Mouse (Mus musculus): ENCODE results near the gene Thsd4.

Gene Thsd4

DNA sequence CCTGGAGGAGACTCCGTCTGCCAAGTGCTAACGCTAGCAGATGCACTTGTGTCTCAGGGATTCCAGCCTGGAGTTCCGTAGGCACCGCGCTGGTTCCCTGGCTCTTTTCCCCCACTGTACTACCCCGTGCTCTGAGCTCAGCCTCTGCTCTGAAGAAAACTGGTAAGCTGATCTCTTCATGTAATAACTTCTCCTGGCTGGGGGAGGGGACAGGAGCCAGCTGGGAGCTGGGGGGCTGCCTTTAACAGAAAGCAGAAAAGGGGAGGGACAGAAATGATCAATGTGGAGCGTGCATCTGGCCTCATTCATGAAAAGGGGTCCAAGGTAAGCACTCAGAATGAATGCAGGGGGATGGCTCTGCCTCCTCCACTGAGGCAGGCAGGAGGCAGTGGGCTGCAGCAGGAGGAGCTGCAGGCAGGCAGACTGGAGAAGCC lies 380.7 kb downstream of the Thsd4 start:
- peak; percentile 28 for DNase-seq (ENCODE audit: low spot score)

DNA sequence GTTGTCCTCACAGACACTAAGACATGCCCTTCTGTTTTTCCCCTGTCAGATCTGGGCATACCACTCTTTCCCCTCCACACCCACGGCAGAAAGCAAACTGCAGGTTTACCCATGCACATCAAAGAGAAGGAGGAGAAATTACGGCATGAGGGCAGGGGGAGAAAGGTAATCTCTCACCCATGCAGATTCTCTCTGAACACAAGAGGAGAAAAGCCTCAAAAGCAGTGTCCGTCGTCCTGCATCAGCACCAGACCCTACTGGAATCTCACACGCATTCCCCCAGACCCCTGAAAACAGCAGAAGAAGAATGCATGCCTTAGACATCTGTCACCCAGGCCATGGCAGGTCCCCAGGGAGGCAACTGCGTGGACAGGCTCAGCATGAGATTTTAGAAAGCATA lies 381.4 kb downstream of the Thsd4 start:
- no peak for DNase-seq (ENCODE audit: low spot score)

DNA sequence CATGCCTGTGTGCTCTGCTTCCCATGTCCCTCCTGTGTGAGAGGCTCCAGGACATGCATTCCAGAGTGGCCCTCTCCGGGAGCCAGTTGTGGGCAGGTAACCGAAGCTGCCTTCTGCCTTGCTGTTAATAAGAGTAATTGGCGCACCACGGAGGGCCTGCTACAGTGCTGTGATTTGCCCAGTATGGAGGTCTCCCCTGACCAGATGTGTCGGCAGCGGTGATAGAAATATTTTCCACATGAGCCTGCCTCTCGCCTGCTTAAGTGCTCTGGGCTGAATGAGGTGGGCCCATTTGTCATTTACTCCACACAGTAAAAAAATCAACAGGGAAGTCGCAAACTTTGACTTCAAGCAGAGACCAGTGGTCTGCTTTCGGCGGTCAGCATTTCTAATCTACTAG lies 382.4 kb downstream of the Thsd4 start:
- no peak for DNase-seq (ENCODE audit: low spot score)

DNA sequence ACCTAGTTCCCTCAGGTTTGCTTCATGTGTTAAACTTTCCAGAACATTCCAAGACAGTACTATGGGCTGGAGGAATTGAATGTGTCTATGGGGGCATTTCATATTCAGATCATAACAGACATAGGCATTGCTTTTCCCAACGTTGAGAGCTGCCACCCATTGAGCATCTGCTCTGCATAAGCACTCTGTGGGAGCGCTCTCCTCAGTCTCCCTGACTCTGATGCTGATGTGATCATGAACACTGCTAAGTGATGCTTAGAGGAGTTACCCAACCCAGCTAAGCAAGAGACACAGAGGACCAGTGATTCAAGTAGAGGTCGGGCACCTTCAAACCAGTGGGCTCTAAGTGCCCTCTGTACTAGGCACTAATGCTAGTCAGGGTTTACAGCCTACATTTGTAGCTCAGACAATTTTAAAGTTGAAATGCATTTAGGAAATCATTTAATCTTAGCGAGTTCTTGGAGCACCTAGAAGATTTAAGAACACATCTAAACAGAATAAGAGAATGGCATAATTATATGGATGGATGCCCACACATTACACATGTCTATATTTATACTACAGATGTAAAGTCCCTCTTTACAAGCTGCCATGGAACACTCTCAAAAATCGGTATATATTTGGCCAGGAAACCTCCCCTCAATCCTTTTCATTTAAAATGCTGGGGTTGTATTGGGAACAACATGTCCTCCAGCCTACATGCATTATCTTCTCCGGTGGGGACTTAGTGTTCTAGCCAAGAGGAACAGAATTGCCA lies 392.4 kb downstream of the Thsd4 start:
- DNase-seq (ENCODE audit: low spot score), result no peak

DNA sequence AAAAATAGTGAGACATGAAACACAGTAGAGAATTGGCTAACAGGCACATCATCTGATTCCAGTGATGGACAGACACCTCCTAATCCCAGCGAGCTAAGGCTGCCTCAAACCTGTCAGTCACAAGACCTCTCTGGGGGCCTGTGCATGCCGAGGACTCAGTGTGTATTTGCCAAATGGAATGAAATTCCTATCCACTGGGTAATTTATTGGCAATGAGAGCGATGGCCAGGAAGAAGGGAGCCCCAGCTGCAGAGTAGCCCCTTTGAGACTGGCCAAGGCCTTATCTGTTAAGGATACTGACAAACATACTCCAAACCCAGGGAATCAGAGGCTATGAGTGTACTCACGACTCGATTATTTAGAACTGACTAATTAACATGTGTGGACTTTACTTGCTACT lies 394.9 kb downstream of the Thsd4 start:
- no peak for DNase-seq (ENCODE audit: low spot score)

DNA sequence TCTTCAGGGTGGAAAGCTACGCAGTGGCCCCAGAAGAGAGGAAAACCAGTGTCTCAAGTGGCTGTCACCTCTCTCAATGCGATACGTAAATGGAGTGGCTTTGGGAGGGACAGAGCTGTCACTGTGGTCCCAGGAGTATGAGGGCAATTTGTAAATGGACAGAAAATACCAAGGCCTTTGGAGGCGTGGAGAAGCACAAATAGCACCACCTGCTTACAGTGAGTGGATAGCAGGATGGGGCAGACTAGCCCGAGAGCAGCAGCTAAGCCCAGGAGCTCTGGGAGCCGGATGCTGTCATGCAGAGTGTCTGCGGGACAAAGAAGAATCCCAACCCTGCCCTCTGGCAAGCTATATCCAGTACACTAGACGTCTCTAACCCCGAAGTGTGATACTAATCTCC lies 397.7 kb downstream of the Thsd4 start:
- DNase-seq (ENCODE audit: low spot score), result no peak

DNA sequence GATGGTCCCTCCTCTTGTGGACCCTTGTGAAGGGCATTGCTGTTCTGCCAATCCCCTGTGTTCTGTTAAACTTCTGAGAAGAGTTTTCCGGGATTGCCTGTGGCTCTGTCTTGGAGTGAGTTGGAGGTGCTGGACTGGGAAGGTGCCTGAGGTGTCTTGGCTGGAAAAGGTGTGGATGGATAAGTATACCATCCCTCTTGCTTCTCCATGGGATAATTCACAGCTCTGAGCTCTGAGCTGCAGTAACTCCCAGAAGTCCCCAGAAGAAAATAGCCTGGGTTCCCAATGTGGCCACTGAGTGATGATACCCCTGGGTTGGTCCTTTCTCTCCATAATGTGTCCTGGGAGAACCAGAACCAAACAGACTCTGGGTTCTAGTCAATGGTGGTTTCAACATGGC lies 398.8 kb downstream of the Thsd4 start:
- no peak for DNase-seq (ENCODE audit: low spot score)

DNA sequence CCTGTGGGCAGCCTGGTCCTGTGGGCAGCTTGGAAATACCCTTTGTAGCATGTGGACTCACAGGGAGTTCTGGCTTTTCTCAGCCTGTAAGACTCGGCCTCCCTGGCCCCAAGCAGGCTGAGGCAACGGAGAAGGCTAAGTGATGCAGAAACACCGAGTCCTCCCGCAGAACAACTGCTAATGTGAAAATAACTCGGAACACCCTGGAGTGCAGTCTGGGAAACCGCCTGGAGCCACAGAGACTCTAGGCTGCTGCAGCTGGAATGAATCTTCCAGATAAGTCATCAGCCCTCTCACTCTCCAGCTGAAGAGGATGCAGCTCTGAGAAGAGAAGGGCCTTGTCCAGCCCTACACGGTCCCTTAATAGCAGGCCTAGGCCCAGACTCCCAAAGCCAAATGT lies 402.0 kb downstream of the Thsd4 start:
- no peak for DNase-seq (ENCODE audit: low spot score)

DNA sequence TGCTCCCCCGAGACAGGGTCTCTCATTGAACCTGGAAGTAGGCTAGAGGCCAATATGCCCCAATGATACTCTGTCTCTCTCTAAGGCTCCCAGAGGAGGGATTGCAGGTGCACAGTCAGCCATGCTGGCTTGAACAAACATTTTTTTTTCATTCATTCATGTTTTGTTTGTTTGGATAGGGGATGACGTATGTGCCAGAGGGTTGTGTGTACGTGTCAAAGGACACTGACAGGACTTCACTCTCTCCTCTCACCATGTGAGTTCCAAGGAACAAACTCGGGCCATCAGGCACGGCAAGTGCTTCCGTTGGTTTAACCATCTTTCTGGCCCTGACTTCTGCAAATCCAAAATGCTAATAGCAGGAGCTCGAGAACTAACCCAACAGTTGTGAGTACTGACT lies 404.0 kb downstream of the Thsd4 start:
- no peak for DNase-seq (ENCODE audit: low spot score)

DNA sequence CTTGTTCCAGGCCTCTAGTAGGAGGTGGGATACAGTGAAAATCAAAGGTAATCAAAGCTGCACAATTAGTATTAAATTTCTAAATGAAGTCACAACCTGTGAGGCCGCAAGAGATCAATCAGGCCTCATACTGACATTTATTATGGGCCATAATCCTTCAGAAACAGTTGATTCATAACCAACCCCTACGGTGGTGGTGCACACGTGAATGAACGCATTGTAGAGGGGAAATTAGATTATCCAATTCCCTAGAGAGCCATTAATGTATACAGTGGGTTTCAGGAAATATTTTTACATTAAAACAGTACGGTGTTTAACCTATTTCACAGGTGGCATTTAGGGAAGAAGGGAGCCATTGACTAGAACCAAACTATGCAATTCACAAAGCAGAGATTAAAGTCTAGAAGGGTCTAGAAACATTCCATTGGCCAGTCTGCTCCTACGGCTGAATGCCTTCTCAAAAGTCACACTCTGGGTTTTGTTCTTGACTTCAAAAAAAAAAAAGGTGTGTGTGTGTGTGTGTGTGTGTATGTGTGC lies 406.1 kb downstream of the Thsd4 start:
- no peak for DNase-seq (ENCODE audit: low spot score)

DNA sequence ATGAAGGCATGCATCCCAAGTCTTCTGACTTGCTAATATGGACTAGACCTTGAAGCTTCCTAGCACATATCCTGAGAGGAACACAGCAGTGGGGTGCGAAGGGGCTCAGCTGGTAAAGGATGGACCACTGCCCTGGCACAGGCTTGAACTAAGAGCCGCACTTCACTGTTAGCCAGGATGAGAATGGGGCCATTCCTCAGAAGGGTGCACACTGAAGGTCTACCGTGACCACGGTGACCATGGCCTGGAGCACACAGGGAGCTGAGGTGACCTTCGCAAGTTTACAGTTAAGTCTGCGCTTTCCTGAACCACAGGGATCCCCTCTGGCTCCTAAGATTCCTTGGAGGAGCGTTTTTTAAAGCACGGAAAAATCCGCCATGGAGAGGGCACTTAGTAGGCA lies 406.5 kb downstream of the Thsd4 start:
- no peak for DNase-seq (ENCODE audit: low spot score)

DNA sequence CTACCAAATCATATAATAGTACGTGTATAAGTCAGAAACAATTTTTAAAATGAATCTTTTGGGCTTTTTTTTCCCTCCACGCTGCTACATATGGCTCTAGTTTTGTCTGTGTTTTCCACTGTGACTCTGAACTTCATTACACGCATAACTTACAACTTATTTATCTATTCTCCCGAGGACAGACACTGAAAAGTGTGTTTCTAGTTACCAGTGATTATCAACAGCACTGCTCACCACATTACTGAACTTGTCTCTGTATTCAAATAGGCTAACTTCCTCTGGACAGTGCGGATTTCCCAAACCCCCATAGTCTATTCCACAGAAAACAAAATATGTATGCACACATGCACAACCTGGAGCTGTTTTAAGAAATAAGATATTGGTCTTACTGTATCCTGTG lies 411.6 kb downstream of the Thsd4 start:
- no peak for DNase-seq (ENCODE audit: low spot score)

DNA sequence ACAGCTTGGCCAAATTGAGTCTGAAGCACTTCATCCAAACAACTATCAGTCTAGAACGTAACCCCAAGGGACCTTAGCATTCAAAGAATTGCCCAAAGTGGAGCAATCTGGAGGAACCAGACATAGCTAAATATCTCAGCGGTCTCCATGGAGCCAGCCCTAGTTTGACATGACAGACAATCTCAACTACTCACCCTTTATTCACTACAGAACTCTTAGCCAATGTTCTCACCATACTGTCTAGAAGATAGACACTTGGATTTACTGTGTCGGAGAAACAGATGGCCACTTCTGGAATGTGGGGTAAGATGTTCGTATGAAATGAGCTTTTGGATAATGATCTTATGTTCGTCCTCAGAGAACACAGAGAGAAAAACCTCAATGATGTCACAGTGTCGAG lies 415.2 kb downstream of the Thsd4 start:
- no peak for DNase-seq (ENCODE audit: low spot score)

DNA sequence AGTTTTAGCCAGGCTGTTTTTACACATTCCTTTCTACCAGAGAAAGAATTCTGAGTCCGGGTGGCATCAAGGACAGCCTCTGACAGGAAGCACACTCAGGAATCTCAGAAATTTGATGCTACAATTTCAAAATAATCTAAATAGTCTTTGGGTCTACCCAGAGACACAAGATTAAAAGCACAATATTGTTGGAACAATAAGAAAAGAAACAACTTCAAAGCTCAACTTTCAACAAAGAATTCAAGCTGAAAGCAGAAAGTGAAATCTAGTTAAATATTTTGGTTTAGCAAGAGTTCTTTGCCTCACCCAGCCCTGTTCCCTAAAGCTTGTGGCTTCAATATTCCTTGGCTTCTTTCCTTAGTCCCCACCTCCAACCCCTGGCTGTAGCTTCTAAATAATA lies 415.7 kb downstream of the Thsd4 start:
- DNase-seq (ENCODE audit: low spot score), result no peak

DNA sequence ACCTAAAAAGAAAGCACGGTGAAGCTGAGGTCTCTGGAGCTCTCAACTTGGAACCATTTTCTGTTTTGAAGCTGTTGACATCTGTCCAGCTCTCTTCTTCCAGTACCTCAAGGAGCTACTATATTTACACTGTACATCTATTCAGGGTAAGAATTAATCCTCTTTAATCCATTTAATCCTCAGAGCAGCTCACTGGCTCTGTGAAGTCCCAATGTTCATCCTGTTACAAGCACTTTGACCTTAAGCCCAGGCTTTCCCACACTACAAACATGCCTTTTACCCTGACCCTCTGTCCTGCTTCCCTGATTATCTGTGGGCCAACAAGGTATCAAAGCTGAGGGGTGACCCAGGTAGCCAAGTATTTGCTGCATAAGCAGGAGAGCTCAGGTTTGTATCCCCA lies 427.6 kb downstream of the Thsd4 start:
- no peak for DNase-seq (ENCODE audit: low spot score)

DNA sequence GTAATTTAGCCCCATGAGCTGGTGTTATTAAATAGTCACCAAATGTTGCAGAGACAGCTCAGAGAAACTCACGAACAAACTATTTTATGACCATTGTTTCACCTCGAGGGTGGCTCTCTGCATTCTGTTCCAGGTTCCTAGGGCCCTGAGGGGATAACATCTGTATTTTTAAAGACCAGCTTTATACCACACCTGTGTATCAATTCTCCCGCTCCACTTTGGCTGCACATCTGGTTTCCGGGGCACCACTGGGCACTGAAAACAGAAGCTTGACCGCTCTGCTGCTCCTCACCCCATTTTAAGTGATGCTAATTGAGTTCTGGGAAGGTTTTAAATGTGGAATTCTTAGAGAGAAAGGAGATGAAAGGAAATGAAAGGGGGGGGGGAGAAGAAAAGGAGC lies 429.4 kb downstream of the Thsd4 start:
- no peak for DNase-seq (ENCODE audit: low spot score)

DNA sequence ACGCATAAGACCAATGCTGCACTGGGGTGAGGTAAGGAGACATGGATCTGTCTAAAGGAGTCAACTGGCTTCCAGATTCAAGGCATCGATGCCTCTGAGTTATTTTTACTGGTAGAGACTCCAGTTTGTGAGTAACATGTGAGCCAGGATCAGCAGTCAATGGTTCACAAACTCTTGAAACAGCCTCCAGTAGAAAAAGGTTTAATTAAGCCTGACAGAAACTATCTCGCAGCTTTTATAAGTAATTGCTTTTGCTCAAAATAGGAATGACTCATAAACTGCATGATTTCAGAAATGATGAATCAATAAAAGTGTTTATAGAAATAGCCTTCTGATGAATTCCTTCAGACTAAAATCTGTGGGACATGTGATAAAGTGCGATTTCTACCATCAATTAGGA lies 432.4 kb downstream of the Thsd4 start:
- no peak for DNase-seq (ENCODE audit: low spot score)

DNA sequence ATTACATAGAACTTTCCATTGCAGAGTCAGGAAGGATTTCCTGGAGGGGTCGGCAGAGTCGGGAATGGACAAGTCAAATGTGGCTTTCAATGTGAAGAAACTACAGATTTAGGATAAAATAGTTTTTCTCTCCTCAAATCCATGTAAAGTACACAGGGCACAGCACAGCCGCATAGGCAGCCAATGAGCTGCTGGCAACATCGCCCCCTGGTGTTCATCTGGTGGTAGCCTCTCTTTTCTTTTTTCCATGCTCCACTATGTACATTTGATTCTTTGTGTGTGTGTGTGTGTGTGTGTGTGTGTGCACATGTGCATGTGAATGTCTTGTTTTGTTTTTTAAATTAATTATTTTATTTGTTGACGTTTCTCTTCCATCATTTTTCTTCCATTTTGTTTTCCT lies 433.7 kb downstream of the Thsd4 start:
- DNase-seq (ENCODE audit: low spot score), result peak; percentile 61

DNA sequence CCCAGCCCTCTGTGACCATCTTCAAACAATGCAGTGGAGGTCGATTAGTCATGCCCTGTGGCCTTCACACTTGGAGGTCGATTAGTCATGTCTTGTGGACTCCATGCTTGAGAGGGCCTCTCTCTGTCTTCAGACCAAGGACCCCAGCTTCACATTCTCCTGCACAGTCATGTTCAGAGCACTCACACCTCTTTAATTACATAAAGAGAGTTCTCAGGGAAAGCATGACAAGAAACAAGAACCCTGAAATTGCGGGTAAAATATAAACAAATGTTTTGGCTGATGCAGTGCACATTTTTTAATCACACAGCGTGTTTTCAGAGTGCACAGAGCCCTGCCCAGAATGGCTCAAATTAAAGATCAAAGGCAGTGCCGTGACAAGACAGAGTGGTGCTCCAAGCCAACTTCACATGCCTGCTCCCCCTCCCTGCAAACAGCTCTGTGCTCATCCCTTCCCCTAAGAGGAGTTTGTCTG lies 439.7 kb downstream of the Thsd4 start:
- DNase-seq (ENCODE audit: low spot score), result peak; percentile 35

DNA sequence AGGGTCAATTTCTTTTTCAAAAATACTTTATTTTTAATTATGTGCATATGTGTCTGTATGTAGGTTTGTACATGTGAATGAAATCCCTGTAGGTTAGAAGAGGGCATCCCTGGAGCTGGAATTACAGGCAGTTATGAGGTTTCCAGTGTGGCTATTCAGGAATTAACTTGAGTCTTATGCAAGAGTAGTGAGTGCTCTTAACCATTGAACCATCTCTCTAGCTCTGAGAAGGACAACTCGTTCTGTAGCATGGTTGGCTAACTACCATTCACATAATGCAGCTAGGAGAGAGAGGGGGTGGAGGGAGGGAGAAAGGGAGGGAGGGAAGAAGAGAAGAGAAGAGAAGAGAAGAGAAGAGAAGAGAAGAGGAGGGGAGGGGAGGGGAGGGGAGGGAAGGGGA lies 444.1 kb downstream of the Thsd4 start:
- no peak for DNase-seq (ENCODE audit: low spot score)

DNA sequence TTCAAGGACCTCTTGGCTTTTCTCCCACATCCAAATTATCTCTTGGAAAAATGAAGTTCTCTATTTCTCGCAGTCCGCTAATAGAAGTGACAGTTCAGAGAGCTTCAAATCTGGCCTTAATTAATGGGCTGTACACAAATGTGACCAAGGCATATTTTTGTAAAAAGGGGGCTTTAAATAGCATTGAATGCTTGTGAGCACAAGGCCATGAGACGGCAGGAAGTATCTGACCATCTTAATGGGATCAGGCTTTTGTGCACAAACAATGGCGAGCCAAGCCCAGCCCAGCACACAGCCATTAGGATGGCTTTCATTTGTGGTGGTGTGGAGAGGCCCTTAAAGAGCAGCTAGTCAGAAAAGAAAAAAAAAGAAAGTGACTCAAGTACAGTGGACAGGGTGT lies 445.4 kb downstream of the Thsd4 start:
- peak; percentile 66 for DNase-seq (ENCODE audit: low spot score)

DNA sequence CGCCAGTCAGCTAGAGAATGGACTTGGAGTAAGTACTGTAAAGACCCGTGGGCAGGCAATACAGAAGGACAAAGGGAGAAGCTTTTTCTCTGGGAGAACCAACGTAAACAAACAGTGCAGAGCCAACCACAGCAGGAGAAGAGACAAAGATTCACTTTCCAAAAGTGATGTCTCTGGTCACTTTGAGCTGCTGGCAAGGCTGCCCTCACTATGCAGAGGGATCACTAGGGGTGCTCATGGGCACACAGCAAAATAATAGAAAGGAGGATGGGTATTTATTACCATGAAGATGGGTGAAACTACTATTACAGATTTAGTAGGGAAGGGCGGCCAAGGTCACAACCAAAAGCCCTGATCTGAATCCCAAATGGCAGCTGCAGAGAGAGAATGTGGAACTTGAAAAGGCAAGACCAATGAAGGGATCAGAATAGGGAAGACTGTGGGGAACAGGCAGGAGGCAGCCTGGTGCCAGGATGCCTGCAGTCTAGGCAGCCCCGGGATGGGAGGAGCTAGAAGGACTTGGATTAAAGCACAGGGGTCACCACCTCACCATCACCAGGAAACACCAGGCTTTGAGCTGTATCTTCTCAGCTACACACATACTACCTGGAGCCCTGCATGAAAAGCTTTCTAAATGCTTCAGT lies 450.1 kb downstream of the Thsd4 start:
- no peak for DNase-seq (ENCODE audit: low spot score)

DNA sequence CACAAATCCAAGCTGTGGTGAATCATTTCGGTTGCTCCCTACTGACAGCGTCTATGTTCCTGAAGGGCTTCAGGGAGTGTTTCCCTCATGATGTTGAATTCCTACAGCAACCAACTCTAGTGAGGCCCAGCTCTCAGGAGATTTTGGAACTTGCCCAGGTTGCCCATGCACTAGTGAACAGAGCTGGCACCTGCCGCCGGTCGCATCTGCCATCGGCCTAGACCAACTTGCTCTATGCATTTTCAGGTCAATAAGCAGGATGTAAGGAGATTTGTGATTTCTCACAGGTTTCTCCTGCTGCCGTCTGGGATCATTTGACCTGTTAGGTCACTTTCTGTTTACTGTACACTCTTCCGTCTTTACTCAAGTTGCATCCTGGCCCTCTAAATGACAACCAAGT lies 454.6 kb downstream of the Thsd4 start:
- DNase-seq (ENCODE audit: low spot score), result no peak

DNA sequence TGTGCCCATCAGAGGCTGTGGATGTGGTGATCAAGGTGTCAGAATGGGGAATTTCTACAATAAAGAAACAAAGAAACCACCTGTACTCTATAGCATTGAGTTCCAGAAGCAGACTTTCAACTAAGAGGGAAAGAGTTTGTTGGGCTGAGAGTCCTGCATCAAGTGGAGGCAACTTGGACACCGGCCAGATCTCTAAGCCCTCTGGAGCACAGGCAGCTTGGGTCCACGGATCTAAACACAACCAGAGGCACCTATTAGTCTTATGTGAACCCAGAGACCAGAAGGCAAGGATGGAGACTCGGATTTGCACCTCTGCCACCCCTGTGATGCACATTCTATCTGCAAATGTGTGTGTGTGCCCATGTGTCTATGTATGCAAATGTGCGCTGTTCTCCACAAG lies 456.7 kb downstream of the Thsd4 start:
- no peak for DNase-seq (ENCODE audit: low spot score)

Data from retina, embryonic 14.5 days (tissue).